Mouse (Mus musculus): ENCODE results near the gene Plod1. TPM values are rescaled to one million over a fixed set of nuclear protein-coding genes. Genes with fewer than 3 reads are reported as not detected.
A peak's percentile ranks its signal among the peaks of the same experiment; 100 is the strongest.

Gene Plod1
- polyA plus RNA-seq, 1 experiment from 2014 or later: 30.7 TPM

- Histone ChIP-seq H3K9ac (ENCODE audit: low read depth, low read length) (peak within 1 kb of the TSS; percentile 80), H3K27me3 (ENCODE audit: control insufficient read depth, insufficient read depth, low read depth, low read length) (no peaks in the 10 kb centered on the region), H3K4me2 (ENCODE audit: low read depth, low read length) (peak within 1 kb of the TSS; percentile 82), H3K4me1 (ENCODE audit: control insufficient read depth, low read depth, low read length) (peaks cover 13% of the 10 kb centered on the region), H3K9me3 (replicated peaks; ENCODE audit: control insufficient read depth, low read length) (no peaks in the 10 kb centered on the region), H3K36me3 (ENCODE audit: control insufficient read depth, insufficient read depth) (peaks cover 4% of the 10 kb centered on the region; the same call in 1 of the 2 replicates), H3K4me3 (ENCODE audit: low read depth, low read length) (peak within 1 kb of the TSS; percentile 76), H3K27ac (ENCODE audit: low read length) (peak within 1 kb of the TSS; percentile 83)
- WGBS (ENCODE audit: insufficient replicate concordance): under 1% methylated on average over 59 of the region's 59 CpGs
- ATAC-seq (ENCODE audit: low read depth): peak; percentile 96
Measured at GRCm38 (mm10) chr4:147904313-147905089, 32.1 kb downstream of the Plod1 start, which contains the start of gene Mfn2. Gene Mfn2 (minus strand): TSS chr4:147904704.

GRCm38 (mm10) chr4:147903601-147904000 is 33.0 kb downstream of the Plod1 start:
- peak overlapping the region; percentile 82 for H3K4me2 ChIP-seq (ENCODE audit: low read depth, low read length)
- no peak overlapping the region for H3K27ac ChIP-seq (ENCODE audit: low read length)
- WGBS (ENCODE audit: insufficient replicate concordance): 60% methylated on average over 3 of the region's 3 CpGs
- H3K9me3 ChIP-seq (replicated peaks; ENCODE audit: control insufficient read depth, low read length): no peaks in the 10 kb centered on the region
- H3K4me1 ChIP-seq (ENCODE audit: control insufficient read depth, low read depth, low read length): peaks cover 13% of the 10 kb centered on the region
- no peak for ATAC-seq (ENCODE audit: low read depth)
- H3K4me3 ChIP-seq (ENCODE audit: low read depth, low read length): peak overlapping the region; percentile 76
- peak overlapping the region; percentile 80 for H3K9ac ChIP-seq (ENCODE audit: low read depth, low read length)
- no peaks in the 10 kb centered on the region for H3K27me3 ChIP-seq (ENCODE audit: control insufficient read depth, insufficient read depth, low read depth, low read length)
- peaks cover 5% of the 10 kb centered on the region; the same call in 1 of the 2 replicates for H3K36me3 ChIP-seq (ENCODE audit: control insufficient read depth, insufficient read depth)

- Histone ChIP-seq H3K36me3 (ENCODE audit: control insufficient read depth, insufficient read depth) (peaks cover 8% of the 10 kb centered on the region; the same call in 1 of the 2 replicates), H3K4me3 (ENCODE audit: low read depth, low read length) (no peak overlapping the region), H3K27ac (ENCODE audit: low read length) (no peak overlapping the region), H3K9me3 (replicated peaks; ENCODE audit: control insufficient read depth, low read length) (no peaks in the 10 kb centered on the region), H3K4me1 (ENCODE audit: control insufficient read depth, low read depth, low read length) (peaks cover 13% of the 10 kb centered on the region), H3K9ac (ENCODE audit: low read depth, low read length) (no peak overlapping the region), H3K4me2 (ENCODE audit: low read depth, low read length) (no peak overlapping the region), H3K27me3 (ENCODE audit: control insufficient read depth, insufficient read depth, low read depth, low read length) (no peaks in the 10 kb centered on the region)
- 73% methylated on average over 12 of the region's 12 CpGs for WGBS (ENCODE audit: insufficient replicate concordance)
- ATAC-seq (ENCODE audit: low read depth): no peak
Measured at GRCm38 (mm10) chr4:147902906-147903500, 33.6 kb downstream of the Plod1 start.

GRCm38 (mm10) chr4:147900452-147900851 is 36.1 kb downstream of the Plod1 start:
- Histone ChIP-seq H3K4me2 (ENCODE audit: low read depth, low read length) (no peak overlapping the region), H3K36me3 (ENCODE audit: control insufficient read depth, insufficient read depth) (peaks cover 19% of the 10 kb centered on the region), H3K27me3 (ENCODE audit: control insufficient read depth, insufficient read depth, low read depth, low read length) (no peaks in the 10 kb centered on the region), H3K4me3 (ENCODE audit: low read depth, low read length) (no peak overlapping the region), H3K4me1 (ENCODE audit: control insufficient read depth, low read depth, low read length) (peaks cover 13% of the 10 kb centered on the region), H3K9ac (ENCODE audit: low read depth, low read length) (no peak overlapping the region), H3K9me3 (replicated peaks; ENCODE audit: control insufficient read depth, low read length) (no peaks in the 10 kb centered on the region), H3K27ac (ENCODE audit: low read length) (no peak overlapping the region)
- ATAC-seq (ENCODE audit: low read depth): no peak
- WGBS (ENCODE audit: insufficient replicate concordance): 68% methylated on average over 7 of the region's 7 CpGs

- no peak for ATAC-seq (ENCODE audit: low read depth)
- H3K36me3 ChIP-seq (ENCODE audit: control insufficient read depth, insufficient read depth): peaks cover 32% of the 10 kb centered on the region
- H3K9ac ChIP-seq (ENCODE audit: low read depth, low read length): no peak overlapping the region
- WGBS (ENCODE audit: insufficient replicate concordance): 78% methylated on average over 3 of the region's 3 CpGs
- H3K4me2 ChIP-seq (ENCODE audit: low read depth, low read length): no peak overlapping the region
- no peaks in the 10 kb centered on the region for H3K4me1 ChIP-seq (ENCODE audit: control insufficient read depth, low read depth, low read length)
- no peaks in the 10 kb centered on the region for H3K9me3 ChIP-seq (replicated peaks; ENCODE audit: control insufficient read depth, low read length)
- H3K27me3 ChIP-seq (ENCODE audit: control insufficient read depth, insufficient read depth, low read depth, low read length): no peaks in the 10 kb centered on the region
- no peak overlapping the region for H3K27ac ChIP-seq (ENCODE audit: low read length)
- no peak overlapping the region for H3K4me3 ChIP-seq (ENCODE audit: low read depth, low read length)
Measured at GRCm38 (mm10) chr4:147897348-147897747, 39.2 kb downstream of the Plod1 start.

- H3K27me3 ChIP-seq (ENCODE audit: control insufficient read depth, insufficient read depth, low read depth, low read length): no peaks in the 10 kb centered on the region
- no peak overlapping the region for H3K9ac ChIP-seq (ENCODE audit: low read depth, low read length)
- peaks cover 32% of the 10 kb centered on the region for H3K36me3 ChIP-seq (ENCODE audit: control insufficient read depth, insufficient read depth)
- no peaks in the 10 kb centered on the region for H3K4me1 ChIP-seq (ENCODE audit: control insufficient read depth, low read depth, low read length)
- no peak overlapping the region for H3K4me2 ChIP-seq (ENCODE audit: low read depth, low read length)
- WGBS (ENCODE audit: insufficient replicate concordance): 36% methylated on average over 1 of the region's 1 CpGs
- no peak overlapping the region for H3K27ac ChIP-seq (ENCODE audit: low read length)
- ATAC-seq (ENCODE audit: low read depth): no peak
- no peaks in the 10 kb centered on the region for H3K9me3 ChIP-seq (replicated peaks; ENCODE audit: control insufficient read depth, low read length)
- no peak overlapping the region for H3K4me3 ChIP-seq (ENCODE audit: low read depth, low read length)
Measured at GRCm38 (mm10) chr4:147896411-147896810, 40.2 kb downstream of the Plod1 start.

GRCm38 (mm10) chr4:147895815-147896330 is 40.7 kb downstream of the Plod1 start:
- Histone ChIP-seq H3K27ac (ENCODE audit: low read length) (no peak overlapping the region), H3K4me1 (ENCODE audit: control insufficient read depth, low read depth, low read length) (no peaks in the 10 kb centered on the region), H3K36me3 (ENCODE audit: control insufficient read depth, insufficient read depth) (peaks cover 32% of the 10 kb centered on the region), H3K9me3 (replicated peaks; ENCODE audit: control insufficient read depth, low read length) (no peaks in the 10 kb centered on the region), H3K9ac (ENCODE audit: low read depth, low read length) (no peak overlapping the region), H3K4me3 (ENCODE audit: low read depth, low read length) (no peak overlapping the region), H3K27me3 (ENCODE audit: control insufficient read depth, insufficient read depth, low read depth, low read length) (no peaks in the 10 kb centered on the region), H3K4me2 (ENCODE audit: low read depth, low read length) (no peak overlapping the region)
- no peak for ATAC-seq (ENCODE audit: low read depth)
- 75% methylated on average over 4 of the region's 4 CpGs for WGBS (ENCODE audit: insufficient replicate concordance)

GRCm38 (mm10) chr4:147890341-147890740 is 46.2 kb downstream of the Plod1 start:
- Histone ChIP-seq H3K27ac (ENCODE audit: low read length) (no peak overlapping the region), H3K4me1 (ENCODE audit: control insufficient read depth, low read depth, low read length) (no peaks in the 10 kb centered on the region), H3K9me3 (replicated peaks; ENCODE audit: control insufficient read depth, low read length) (no peaks in the 10 kb centered on the region), H3K4me2 (ENCODE audit: low read depth, low read length) (no peak overlapping the region), H3K27me3 (ENCODE audit: control insufficient read depth, insufficient read depth, low read depth, low read length) (no peaks in the 10 kb centered on the region), H3K36me3 (ENCODE audit: control insufficient read depth, insufficient read depth) (peaks cover 33% of the 10 kb centered on the region), H3K4me3 (ENCODE audit: low read depth, low read length) (no peak overlapping the region), H3K9ac (ENCODE audit: low read depth, low read length) (no peak overlapping the region)
- WGBS (ENCODE audit: insufficient replicate concordance): 77% methylated on average over 6 of the region's 6 CpGs
- ATAC-seq (ENCODE audit: low read depth): no peak

GRCm38 (mm10) chr4:147888237-147888636 is 48.3 kb downstream of the Plod1 start:
- Histone ChIP-seq H3K36me3 (ENCODE audit: control insufficient read depth, insufficient read depth) (peaks cover 30% of the 10 kb centered on the region), H3K4me2 (ENCODE audit: low read depth, low read length) (no peak overlapping the region), H3K27me3 (ENCODE audit: control insufficient read depth, insufficient read depth, low read depth, low read length) (no peaks in the 10 kb centered on the region), H3K9ac (ENCODE audit: low read depth, low read length) (no peak overlapping the region), H3K27ac (ENCODE audit: low read length) (no peak overlapping the region), H3K4me1 (ENCODE audit: control insufficient read depth, low read depth, low read length) (no peaks in the 10 kb centered on the region), H3K4me3 (ENCODE audit: low read depth, low read length) (no peak overlapping the region), H3K9me3 (replicated peaks; ENCODE audit: control insufficient read depth, low read length) (no peaks in the 10 kb centered on the region)
- WGBS (ENCODE audit: insufficient replicate concordance): 76% methylated on average over 4 of the region's 4 CpGs
- no peak for ATAC-seq (ENCODE audit: low read depth)
